Mouse (Mus musculus) layer of hippocampus, postnatal 36 days (tissue): ENCODE measurements at regions not wholly inside any gene's neighbourhood (a gene's known extent, or its start where the extent isn't known, plus 50 kb on each side); places are given as distances from the start of the nearest gene placed in this dataset.
"Not testable (repeated sequence)": the region's sequence is repeated elsewhere in the genome, so short reads cannot be mapped to it uniquely, and the experiment has no call there.

ENCODE experiments used
- DNase-seq, 2 experiments: peaks; one replicate each; pipeline ENCODE4 v3.0.0; 2022
- microRNA-seq, 2 experiments: library from miRNA; unstranded; fragments of <30 nt; microRNA quantifications; one replicate each; pipeline ENCODE4 v1.2.0; 2021

- no peak for DNase-seq
These were observed 584.8 kb upstream of the Pfkp start for GRCm38 (mm10) chr13:7233399-7233798.

GRCm38 (mm10) chr13:7206626-7207211 lies 558.1 kb upstream of the Pfkp start:
- DNase-seq, result peak; percentile 3 to 4

DNA sequence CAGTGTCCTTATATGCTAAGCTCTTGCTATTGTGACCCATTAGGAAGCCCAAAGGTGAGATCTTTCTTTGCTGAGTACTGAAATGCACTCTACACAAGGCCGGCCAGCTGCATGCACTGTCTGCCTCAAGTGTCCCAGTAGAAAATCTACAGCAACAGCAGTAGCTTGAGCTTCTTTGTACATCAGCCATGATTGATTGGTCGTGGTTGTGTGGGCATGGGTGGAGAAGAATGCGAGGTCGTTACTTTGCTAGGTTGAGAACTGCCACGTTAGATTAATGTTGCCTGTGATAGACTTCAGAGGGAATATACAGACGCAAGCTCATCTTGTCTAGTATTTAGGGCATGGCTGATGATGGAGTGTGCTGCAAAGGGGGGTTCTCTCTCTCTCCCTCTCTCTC lies 547.4 kb upstream of the Pfkp start:
- no peak for DNase-seq

DNA sequence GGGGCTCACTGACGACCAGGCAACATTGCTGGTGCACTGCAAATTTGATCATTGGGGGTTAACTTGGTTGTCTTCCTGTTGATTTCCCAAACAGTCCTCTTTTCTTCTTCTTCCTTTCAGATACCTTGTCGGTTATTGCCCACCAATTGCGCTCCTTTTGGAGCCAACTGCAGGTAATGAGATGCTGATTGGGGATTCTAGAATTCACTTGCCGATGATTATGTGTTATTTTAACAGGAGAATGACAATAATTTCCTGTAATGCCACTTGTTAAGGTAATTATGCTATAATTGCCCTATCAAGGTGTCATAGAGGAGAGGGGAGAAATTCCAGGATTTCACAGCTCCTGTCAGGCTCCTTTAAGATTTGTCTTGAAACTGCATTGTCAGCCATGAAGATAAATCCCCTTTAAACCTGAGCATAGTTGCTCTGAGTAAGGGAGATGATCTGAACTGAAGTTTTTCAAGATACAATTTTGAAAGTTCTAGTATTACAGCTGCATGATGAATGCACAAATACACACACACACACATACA lies 533.7 kb upstream of the Pfkp start:
- DNase-seq, result no peak

- no peak for DNase-seq
These were observed 527.1 kb upstream of the Pfkp start for GRCm38 (mm10) chr13:7175561-7176160.

- not testable (repeated sequence) for DNase-seq
These were observed 521.5 kb upstream of the Pfkp start for GRCm38 (mm10) chr13:7170035-7170434.

GRCm38 (mm10) chr13:7146337-7146736 lies 497.8 kb upstream of the Pfkp start:
- DNase-seq, result no peak

DNA sequence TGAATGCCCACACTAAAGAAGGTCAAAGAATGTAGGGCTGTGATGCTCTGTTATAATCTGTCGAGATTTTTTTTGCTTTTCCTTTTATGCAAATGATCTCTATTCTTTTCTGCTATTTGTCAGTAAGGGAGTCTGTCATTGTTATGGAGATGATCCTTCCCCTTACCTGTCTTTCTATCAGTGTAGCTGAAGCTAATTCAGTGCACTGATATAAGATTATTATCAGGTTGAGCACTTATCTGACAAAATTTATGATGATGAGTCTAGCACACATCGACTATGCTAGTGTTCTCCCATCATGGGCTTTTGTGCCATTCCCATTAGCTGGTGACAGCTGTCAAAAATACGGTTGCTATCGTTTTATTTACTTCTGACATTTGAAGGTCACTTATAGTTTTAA lies 462.0 kb upstream of the Pfkp start:
- DNase-seq, result no peak

GRCm38 (mm10) chr13:7103289-7103688 lies 454.7 kb upstream of the Pfkp start:
- DNase-seq, result no peak

GRCm38 (mm10) chr13:7093072-7093649 lies 444.6 kb upstream of the Pfkp start:
- DNase-seq, result no peak

DNA sequence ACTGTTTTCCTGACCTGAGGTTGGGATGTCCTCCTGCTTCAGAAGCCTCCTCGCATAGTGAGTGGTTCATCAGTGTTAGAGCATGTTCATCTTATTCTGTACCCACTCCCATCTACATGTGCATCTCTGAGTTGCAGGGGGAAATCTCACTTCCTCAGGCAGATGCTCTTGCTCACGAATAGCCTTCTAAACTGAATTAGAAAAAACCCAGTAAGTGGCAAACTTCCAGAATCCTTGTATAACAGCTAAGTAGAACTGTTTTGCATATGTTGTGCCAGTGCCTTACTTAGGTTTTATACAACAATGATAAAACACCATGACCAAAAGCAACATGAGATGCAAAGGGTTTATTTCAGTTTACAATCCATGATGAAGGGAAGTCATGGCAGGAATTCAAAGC lies 442.3 kb upstream of the Pfkp start:
- no peak for DNase-seq

DNA sequence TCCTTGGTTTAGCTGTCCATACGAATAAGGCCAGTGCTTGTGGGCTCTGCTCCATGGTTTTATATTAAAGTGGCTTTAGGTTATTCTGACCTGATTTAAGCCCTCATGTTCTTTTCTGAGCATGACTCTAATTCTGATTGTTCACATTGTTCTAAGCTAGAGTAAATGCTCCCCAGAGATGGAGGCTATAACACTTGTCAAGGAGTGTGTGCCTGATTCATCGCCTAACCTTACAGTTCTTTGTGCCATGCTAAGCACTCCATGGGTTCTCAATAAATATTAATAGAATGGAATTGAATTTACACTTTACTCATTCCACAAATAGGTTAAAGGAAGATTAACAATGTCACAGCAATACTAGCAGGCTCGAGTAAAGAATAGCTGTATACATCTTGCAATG lies 417.6 kb upstream of the Pfkp start:
- DNase-seq, result no peak

- no peak for DNase-seq
These were observed 415.1 kb upstream of the Pfkp start for GRCm38 (mm10) chr13:7063717-7064116.

DNA sequence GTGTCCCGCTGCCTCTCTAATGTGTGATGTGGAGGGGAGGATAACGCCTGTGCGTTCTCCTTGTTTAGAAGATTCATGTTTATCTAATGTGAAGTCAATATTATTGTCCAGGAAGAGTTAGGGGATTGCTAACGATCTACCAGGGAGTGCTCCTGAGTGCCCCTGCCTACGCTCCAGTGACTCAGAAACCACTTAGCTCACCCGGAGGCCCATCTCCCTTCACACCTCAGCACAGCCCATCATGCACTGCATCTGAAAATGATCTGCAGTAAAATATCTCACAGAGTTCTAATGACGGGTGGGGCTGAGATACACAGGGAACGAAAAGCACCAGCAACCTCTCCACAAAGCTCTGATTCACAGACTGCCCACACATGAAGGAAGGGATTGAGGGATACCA lies 409.0 kb upstream of the Pfkp start:
- no peak for DNase-seq

Small RNA genes in the stretch of these regions (microRNA-seq; reads per million reads assigned to microRNA genes)
- gene Gm22689, result 0 reads per million in 2 experiments
